Mouse (Mus musculus) R1 (cell line): ENCODE data around the gene Ankrd9.

Experiments
- DNase-seq: peaks from one replicate; pipeline ENCODE4 v3.0.0-alpha.2; 2018; ENCODE audit warnings: low read depth, low spot score

Gene Ankrd9

DNA sequence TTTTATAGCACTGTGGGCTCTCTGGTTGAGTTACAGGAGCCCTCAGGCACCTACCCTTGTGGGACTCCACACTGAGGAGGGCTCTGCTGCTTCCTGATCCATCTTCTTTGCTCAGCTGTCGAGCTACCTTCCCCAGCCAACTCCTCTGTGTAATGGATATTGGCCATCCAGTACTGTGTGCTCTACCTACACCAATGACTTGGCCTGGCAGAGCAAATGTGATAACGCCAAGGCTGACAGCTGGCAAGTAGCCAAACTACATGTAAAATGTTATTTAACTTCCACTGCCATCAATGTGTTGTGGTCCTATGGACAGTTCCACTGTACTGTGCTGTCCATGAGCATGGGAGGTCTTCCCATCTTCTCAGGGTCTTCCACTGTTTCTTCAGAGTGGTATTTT lies 16.9 kb downstream of the Ankrd9 start:
- no peak for DNase-seq

DNA sequence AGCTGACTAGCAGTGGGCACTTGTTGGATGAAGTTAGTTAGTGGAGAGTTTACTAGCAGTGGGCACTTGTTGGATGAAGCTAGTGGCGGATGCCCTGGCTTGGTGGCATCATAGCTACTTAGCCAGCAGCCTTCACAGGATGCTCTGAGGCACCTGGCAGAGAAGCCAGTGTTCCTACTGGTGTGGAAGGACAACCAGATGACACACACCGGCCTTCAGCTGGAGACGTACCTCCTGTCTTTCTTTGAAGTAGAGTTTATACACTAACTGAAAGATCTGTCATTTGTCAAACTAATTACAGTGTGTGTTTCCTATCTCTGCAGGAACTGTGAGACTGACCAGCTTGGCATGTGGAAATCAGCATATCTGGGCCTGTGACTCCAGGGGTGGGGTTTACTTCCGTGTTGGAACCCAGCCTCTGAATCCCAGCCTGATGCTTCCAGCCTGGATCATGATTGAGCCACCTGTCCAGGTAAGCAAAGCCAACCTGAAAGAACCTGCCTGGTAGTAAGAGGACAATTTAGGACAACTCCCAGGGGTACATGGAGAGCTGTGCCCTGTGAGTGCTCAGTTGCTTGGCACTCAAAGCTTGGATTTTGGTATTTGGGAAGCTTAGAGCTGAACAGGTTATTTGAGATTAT lies 24.4 kb downstream of the Ankrd9 start:
- DNase-seq = no peak

DNA sequence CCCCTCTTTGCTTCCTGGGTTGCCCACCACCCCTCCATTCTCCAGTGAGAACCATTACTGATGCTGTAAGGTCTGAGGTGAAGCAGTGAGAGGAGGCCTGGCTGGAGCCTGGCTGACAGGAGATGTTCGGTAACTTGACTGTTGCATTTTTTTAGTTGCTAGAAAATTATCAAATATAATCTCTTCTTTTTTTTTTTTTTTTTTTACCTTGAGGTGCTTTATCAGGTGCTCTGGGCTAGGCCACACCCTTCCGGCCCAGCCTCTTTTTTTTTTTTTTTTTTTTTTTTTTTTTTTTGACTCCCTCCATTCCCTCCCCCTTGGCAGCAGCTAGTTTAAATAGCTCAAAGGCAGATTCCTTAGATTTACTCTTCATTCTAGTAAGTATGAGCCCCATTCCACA lies 24.9 kb downstream of the Ankrd9 start:
- no peak for DNase-seq

DNA sequence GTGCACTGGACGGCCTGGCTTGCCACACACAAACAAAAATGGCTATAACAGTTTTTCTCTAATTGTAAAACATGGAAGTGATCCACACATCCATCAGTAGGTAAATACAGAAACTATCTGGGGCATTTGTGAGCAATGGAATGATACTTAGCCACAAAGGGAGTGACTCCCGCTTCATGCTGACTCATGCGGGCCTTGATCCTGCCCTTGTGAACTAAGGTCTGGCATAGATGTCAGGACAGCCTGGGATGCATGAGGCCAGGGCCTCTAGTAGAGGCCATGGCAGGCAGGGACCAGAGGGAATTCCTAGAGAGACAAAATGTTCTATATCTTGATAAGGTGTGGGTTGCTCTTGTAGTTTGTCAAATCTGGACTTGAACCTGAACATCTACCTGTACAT lies 25.4 kb downstream of the Ankrd9 start:
- no peak for DNase-seq

DNA sequence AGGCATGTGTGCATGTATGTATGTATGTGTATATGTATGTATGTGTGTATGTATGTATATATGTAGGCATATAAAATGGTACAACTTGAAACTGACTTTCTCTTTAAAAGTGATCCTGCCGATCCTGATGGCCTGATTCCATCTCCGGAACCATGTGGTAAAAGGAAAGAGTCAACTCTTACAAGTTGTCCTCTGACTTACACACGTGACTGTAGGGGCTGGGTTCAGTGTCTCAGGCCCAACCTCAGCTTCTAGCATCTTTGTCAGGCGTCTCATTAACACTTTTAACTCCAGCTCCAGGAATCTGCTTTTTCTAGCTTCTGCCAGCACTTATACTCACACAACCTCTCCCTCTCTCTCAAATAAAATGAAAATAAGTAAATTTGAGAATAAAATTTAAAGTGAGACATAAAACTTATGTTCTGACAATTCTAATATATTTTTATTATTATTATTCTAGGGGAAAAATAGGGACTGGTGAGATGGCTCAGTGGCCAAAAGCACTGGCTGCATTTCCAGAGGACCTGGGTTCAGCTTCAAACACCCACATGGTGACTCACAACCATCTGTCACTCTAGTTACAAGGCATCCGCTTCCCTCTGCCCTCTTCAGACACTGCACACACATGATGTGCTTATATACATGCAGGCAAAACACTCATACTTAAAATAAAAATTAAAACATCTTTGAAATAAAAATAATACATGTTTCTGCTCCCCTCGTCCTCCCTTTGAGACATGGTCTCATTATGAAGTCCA lies 26.0 kb downstream of the Ankrd9 start:
- DNase-seq = no peak

DNA sequence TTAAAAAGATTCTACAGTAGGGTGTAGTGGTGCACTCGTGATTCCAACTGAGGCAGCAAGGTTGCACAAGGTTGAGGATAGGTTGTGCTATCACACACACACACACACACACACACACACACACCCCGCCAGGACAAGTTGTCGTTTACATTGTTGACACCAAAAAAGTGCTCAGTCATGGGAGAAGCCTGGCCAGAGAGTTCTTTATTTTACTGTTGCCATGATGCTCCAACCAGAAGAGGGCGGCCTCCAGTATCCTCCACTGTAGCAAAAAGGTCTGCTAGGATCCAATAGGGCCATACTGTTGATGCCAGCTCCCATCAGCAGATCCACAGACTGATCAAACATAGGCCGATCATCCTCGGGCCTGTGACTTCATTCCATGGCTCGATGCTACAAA lies 27.6 kb downstream of the Ankrd9 start:
- DNase-seq = no peak

DNA sequence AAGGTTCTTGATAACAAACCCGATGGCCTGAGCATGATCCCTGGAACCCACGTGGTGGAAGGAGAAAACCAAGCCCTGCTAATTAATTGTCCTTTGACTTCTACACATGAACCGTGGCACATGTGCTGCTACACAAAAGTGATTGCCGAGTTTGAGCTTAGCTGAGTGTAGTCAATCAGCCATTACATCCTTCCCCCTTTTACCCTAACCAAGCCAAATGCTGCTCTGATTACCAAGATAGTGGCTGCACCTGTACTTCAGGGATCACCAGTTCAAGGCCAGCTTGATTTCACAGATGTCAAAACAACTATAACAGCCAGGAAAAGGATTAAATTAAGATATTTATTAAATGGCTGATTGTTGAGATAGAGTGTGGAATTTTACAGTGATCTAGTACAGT lies 28.7 kb downstream of the Ankrd9 start:
- DNase-seq = no peak

DNA sequence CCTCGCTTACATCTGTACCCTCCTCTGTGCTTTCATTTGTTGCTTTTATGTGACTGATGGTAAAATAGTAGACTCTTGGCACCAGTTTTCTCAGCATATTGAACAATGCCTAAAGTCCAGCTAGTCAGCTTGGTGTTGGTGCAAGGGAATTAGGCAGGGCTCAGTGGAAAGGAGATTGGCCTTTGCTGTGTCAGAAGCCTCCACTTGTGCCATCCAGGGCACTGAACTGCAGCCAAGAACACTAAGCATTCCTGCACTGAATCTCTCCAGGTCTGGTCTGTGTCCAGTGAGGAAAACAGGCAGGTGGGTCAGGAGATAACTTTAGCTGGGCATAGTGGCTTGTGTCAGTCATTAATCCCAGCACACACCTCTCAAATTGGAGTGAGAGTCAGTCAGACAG lies 29.4 kb downstream of the Ankrd9 start:
- DNase-seq = no peak

DNA sequence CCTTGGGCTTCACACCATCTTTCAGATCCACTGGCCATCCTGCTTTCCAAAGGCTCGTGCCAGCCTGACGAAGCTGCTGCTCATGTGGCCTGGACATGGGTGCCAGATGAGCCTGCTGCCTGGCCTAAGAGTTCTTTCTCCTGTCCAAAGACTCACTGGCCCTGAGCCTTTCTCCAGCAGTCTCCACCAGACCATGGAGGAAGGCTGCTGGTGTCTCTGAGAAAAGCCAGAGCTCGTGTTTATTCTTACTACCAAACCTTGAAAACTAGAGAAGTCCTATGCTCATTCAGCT lies 30.0 kb downstream of the Ankrd9 start:
- DNase-seq = no peak

DNA sequence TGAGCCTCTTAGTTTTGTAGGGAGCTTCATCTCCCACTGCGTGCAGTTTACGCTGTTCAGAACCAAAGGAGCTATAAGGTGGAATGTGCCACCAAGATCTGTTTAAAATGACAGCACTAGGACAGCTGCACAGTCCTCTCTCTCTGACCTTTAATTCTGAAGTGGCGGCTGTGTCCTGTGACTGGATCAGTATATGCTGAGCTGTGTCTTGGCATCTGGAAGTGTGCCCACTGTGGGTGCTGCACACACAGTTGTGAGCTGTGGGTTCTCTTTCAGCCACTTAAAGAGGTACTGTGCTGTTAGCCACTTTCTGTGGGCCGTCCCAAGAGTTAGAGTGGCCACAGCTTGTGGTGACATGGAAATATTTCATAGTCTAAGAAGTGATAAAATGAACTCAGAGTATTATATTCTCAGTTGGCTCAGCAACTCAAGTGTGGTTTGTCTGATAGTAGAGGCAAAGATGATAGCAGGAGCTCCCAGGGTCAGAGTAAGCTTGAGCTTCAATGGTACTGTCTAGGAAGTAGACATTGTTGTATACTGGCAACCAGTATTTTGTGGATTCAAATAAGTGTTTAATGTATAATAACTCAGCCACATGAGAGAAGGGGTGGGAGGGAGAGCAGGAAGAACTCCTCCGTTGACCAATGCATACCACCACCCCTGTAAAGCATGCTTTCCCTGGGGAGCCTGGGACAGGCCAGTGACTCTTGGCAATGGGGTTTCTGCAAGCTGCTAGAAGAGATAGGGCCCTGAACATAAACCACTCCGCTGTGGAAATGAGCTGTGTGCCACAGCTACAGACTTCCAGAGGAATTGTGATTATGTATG lies 30.5 kb downstream of the Ankrd9 start:
- DNase-seq = no peak

DNA sequence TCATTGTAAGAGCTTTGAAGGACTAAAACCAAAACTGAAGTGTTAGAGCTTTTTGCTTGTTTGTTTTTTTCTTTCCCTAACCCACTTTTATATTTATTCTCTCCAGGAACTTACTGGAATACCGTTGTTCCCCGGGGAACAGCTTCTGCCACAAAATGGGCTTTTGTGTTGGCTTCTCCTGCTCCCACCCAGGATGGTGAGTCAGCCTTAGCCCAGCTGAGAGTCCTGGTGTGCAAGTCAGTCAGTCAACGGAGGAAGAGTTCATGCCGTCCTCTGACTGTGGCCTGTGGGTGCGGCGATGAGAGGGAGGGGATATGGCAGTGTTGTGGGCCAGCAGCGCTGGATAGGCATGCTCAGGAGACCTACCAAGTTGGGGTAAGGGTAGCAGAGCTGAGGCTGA lies 32.6 kb downstream of the Ankrd9 start:
- no peak for DNase-seq

DNA sequence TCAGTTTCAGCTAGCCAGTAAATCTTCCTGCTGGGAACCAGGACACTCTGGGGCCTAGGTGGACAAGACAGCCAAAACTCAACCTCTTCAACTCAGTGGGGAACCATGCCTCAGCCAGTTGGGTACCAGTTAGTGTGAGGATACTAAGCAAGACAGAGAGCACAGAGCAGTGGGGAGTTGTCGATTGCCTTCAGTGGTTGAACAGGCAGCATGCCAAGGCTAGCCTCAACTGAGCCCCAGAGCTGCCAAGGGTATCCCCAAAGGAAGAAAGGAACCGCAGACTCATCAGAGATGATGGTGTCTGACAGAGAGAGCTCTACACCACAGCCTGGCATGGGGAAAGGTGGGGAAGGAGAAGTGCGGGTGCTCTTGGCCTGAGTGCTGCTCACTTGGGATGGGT lies 38.0 kb downstream of the Ankrd9 start:
- DNase-seq = no peak

DNA sequence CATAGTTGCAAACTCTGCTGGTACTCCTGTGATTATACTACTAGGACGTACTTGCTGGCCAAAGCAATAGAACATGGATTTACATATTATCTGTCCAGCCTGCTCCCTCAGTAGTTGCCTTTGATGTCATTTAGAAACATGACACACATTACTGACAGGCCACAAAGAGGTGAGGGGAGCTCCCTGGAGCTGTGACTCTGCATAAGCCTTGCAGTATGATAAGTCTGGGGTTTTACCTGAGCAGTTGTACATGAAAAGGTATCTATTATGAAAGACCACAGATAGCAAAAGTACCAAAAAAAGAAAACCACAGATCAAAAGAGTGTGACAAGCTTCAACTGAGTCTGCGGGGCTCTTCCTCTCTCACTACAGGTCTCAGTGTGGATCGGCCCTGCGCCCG lies 39.5 kb downstream of the Ankrd9 start:
- no peak for DNase-seq

DNA sequence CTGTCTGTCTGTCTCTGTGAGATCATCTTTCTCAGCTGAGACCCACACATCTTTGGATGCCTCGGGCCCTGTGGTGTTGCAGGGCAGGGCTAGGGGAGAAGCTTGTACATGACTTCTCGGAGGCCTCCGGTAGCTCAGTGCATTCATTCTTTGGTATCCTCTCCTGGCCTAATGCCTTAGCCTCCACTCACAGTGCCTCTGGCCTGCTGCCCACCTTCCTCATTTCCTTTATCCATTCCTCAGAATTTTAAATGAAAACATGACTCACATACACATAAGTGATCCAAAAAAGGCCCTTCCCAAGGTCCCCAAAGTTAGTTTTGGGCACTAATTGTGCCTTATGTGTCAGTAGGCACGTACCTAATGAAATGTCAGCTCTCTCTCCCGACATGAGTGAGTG lies 41.3 kb downstream of the Ankrd9 start:
- DNase-seq = no peak

DNA sequence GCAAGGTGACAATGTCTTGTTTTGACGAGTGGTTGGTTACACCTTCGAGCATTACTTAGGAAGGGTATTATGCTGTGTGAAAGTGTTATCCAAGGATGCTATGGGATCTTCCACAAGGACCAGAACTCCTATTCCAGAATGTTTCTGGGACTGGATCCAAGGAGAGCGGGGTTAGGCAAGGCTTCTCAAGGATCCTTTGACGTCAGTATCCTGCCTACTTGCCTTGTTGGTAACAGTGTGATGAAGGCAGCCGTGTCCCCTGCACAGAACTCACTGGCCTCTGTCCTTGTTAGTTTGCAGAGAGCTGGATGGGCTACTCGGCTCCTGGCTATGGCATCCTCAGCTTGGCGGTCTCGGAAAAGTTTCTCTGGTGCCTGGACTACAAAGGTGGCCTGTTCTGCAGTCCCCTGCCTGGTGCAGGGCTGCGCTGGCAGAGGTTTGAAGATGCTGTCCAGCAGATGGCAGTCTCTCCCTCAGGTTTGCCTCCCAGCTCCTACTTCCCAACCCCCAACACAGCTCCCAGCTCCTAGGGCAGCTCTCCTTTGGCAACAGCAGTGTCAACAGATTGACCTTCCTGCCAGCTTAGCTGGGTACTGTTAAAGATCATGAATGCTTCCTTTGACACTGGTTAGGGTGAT lies 42.7 kb downstream of the Ankrd9 start:
- DNase-seq = peak; percentile 79

DNA sequence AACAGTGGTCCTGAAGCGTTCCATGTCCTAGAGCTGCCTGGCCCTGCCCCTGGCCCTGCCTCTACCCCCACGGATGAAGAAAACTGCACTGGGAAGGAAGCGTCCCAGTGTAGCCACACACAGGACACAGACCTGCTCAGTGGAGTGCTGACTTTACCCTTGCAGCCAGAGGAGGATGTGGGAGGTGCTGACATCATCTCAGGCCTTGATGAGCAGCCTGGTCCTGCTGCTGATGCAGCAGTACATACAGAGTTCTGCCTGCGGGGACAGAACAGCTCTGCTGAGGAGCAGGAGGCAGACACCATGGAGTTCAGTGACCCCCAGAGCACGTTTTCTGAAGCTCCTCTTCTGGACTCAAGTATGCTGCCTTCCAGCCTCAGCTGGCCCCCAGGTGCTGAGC lies 46.0 kb downstream of the Ankrd9 start:
- no peak for DNase-seq
